Mouse (Mus musculus) hindbrain, postnatal 0 days (tissue): Measurements from ENCODE around the gene Alkbh1. TPM values are rescaled to one million over a fixed set of nuclear protein-coding genes. Genes with fewer than 3 reads are reported as not detected.

Experiments
- ATAC-seq: fragments of 200-750 bp; cut with Nextera tagmentation; 2 replicates; pipeline ENCODE4 v1.8.0; 2017; ENCODE audit warnings: mild to moderate bottlenecking, moderate TSS enrichment, moderate library complexity
- DNase-seq: peaks from one replicate; pipeline ENCODE4 v3.0.0-alpha.2; 2015; ENCODE audit warnings: low spot score
- H3K27ac ChIP-seq: fragments of 300-500 bp; sonication (generic); 2 replicates; pipeline ENCODE4 v1.5.1; 2014; ENCODE audit warnings: mild to moderate bottlenecking
- H3K27me3 ChIP-seq: fragments of 300-500 bp; sonication (generic); 2 replicates; pipeline ENCODE4 v1.6.1; 2014; ENCODE audit warnings: low read length, mixed read lengths; ENCODE audit not compliant: insufficient read depth
- H3K36me3 ChIP-seq: fragments of 300-500 bp; sonication (generic); 2 replicates; pipeline ENCODE4 v1.6.1; 2014; ENCODE audit warnings: low read length, mixed read lengths; ENCODE audit not compliant: insufficient read depth
- H3K4me1 ChIP-seq: fragments of 300-500 bp; sonication (generic); 2 replicates; pipeline ENCODE4 v1.6.1; 2014; ENCODE audit warnings: antibody characterized with exemption, low read length, mixed read lengths; ENCODE audit not compliant: insufficient read depth
- H3K4me2 ChIP-seq: fragments of 300-500 bp; sonication (generic); 2 replicates; pipeline ENCODE4 v1.6.1; 2014; ENCODE audit warnings: low read depth, mild to moderate bottlenecking, low read length, moderate library complexity, mixed read lengths
- H3K4me3 ChIP-seq: fragments of 300-500 bp; sonication (generic); 2 replicates; pipeline ENCODE4 v1.5.1; 2014; ENCODE audit warnings: low read length
- H3K9ac ChIP-seq: fragments of 300-500 bp; sonication (generic); replicated peaks from 2 replicates; pipeline ENCODE4 v1.6.1; 2014; ENCODE audit warnings: mild to moderate bottlenecking, low read length, moderate library complexity, mixed read lengths
- H3K9me3 ChIP-seq: fragments of 300-500 bp; sonication (generic); 2 replicates; pipeline ENCODE4 v1.6.1; 2016; ENCODE audit warnings: low read length, mixed read lengths
- CTCF ChIP-seq: IDR thresholded peaks from 2 replicates; pipeline ENCODE4 v1.5.1; 2016; ENCODE audit warnings: antibody characterized with exemption, control low read depth, low read depth
- WGBS: fragments of 180-500 bp; shearing (Covaris S2); extraction: QIAGEN DNeasy Blood & Tissue Kit; methylation state at CpG from one replicate; pipeline ENCODE4 v1.1.7; 2014; 5-methylcytosine and 5-hydroxymethylcytosine counted together
- microRNA-seq, 2 experiments: library from miRNA; unstranded; fragments of <30 nt; microRNA quantifications; one replicate each; pipeline ENCODE4; 2016
- polyA plus RNA-seq: library from polyadenylated mRNA; unstranded; fragments of >200 nt; fragmentation: Nextera tagmentation; extraction: Ambion mirVana; gene quantifications from 2 replicates; pipeline ENCODE4 v1.2.1, GENCODE M21; 2015
- total RNA-seq: library from RNA; depleted of rRNA; stranded (reverse); fragments of >200 nt; gene quantifications from 2 replicates; pipeline ENCODE4 v1.2.3, GENCODE M21; 2014; rRNA removed

Alkbh1 gene
- total and polyA plus RNA-seq, 2 experiments from 2014 or later: 25.8 to 41.3 TPM

GRCm38 (mm10) chr12:87381380-87381682, 62.5 kb downstream of the Alkbh1 start:
- Histone ChIP-seq H3K9ac (no peak overlapping the region), H3K4me1 (peaks cover 5% of the 10 kb centered on the region; the same call in 1 of the 2 replicates), H3K36me3 (no peaks in the 10 kb centered on the region), H3K9me3 (no peaks in the 10 kb centered on the region), H3K27me3 (no peaks in the 10 kb centered on the region), H3K27ac (no peak overlapping the region), H3K4me2 (no peak overlapping the region), H3K4me3 (no peak overlapping the region)
- ATAC-seq: no peak
- no peak for TF ChIP-seq CTCF
- 83% methylated on average over 2 of the region's 2 CpGs for WGBS
- no peak for DNase-seq

GRCm38 (mm10) chr12:87380586-87381379, 63.0 kb downstream of the Alkbh1 start:
- no peak overlapping the region for H3K27ac ChIP-seq
- no peaks in the 10 kb centered on the region for H3K4me1 ChIP-seq
- ATAC-seq (no peak), DNase-seq (no peak)
- H3K9me3 ChIP-seq: no peaks in the 10 kb centered on the region
- H3K9ac ChIP-seq: no peak overlapping the region
- no peak overlapping the region for H3K4me2 ChIP-seq
- no peak overlapping the region for H3K4me3 ChIP-seq
- 86% methylated on average over 10 of the region's 10 CpGs for WGBS
- H3K27me3 ChIP-seq: no peaks in the 10 kb centered on the region
- H3K36me3 ChIP-seq: no peaks in the 10 kb centered on the region
- TF ChIP-seq CTCF: no peak

GRCm38 (mm10) chr12:87379496-87379895, 64.3 kb downstream of the Alkbh1 start:
- no peaks in the 10 kb centered on the region for H3K27me3 ChIP-seq
- H3K4me1 ChIP-seq: no peaks in the 10 kb centered on the region
- TF ChIP-seq CTCF: no peak
- no peak overlapping the region for H3K27ac ChIP-seq
- ATAC-seq (no peak), DNase-seq (no peak)
- H3K9ac ChIP-seq: no peak overlapping the region
- H3K36me3 ChIP-seq: no peaks in the 10 kb centered on the region
- no peak overlapping the region for H3K4me3 ChIP-seq
- WGBS: 89% methylated on average over 2 of the region's 2 CpGs
- no peak overlapping the region for H3K4me2 ChIP-seq
- H3K9me3 ChIP-seq: no peaks in the 10 kb centered on the region

Small RNA genes lying within 50 kb of the gene (microRNA-seq; reads per million reads assigned to microRNA genes)
- 86.6 to 114 reads per million in 2 experiments for gene Mir3068

Other genes starting within 250 kb of the Alkbh1 start
- 0.10 and 0.83 TPM in 2 replicates for gene Samd15, start 244.3 kb downstream of the Alkbh1 start, total RNA-seq
- gene Samd15, start 244.3 kb downstream of the Alkbh1 start, polyA plus RNA-seq: 2.3 TPM in 2 replicates
- 13.7 and 14.0 TPM in 2 replicates for gene Tmed8, start 243.6 kb downstream of the Alkbh1 start, total RNA-seq
- gene Tmed8, start 243.6 kb downstream of the Alkbh1 start, polyA plus RNA-seq: 3.4 and 3.9 TPM in 2 replicates
- 0.84 TPM in 1 of 2 replicates, not detected in the other for gene Noxred1, start 205.3 kb downstream of the Alkbh1 start, total RNA-seq
- gene Noxred1, start 205.3 kb downstream of the Alkbh1 start, polyA plus RNA-seq: 0.48 TPM in 2 replicates
- 51.6 and 61.3 TPM in 2 replicates for gene Vipas39, start 177.8 kb downstream of the Alkbh1 start, total RNA-seq
- gene Vipas39, start 177.8 kb downstream of the Alkbh1 start, polyA plus RNA-seq: 49.8 and 50.5 TPM in 2 replicates
- 75.0 and 102 TPM in 2 replicates for gene Ahsa1, start 177.5 kb downstream of the Alkbh1 start, total RNA-seq
- 177 and 178 TPM in 2 replicates for gene Ahsa1, start 177.5 kb downstream of the Alkbh1 start, polyA plus RNA-seq
- gene Ism2, start 144.3 kb downstream of the Alkbh1 start, total RNA-seq: 2.1 and 6.1 TPM in 2 replicates
- gene Ism2, start 144.3 kb downstream of the Alkbh1 start, polyA plus RNA-seq: 1.5 and 1.9 TPM in 2 replicates
- gene Sptlc2, start 55.7 kb downstream of the Alkbh1 start, total RNA-seq: 32.8 and 38.0 TPM in 2 replicates
- gene Sptlc2, start 55.7 kb downstream of the Alkbh1 start, polyA plus RNA-seq: 86.9 and 88.7 TPM in 2 replicates
- gene Slirp, start 121 bp downstream of the Alkbh1 start, total RNA-seq: 84.2 and 159 TPM in 2 replicates
- gene Slirp, start 121 bp downstream of the Alkbh1 start, polyA plus RNA-seq: 215 and 224 TPM in 2 replicates
- 25.5 and 35.8 TPM in 2 replicates for gene Snw1, start 28.3 kb upstream of the Alkbh1 start, total RNA-seq
- gene Snw1, start 28.3 kb upstream of the Alkbh1 start, polyA plus RNA-seq: 88.7 and 91.1 TPM in 2 replicates
- gene Gm5788, start 50.7 kb upstream of the Alkbh1 start, total RNA-seq: not detected in 2 replicates
- gene Gm5788, start 50.7 kb upstream of the Alkbh1 start, polyA plus RNA-seq: not detected in 2 replicates
- gene Gm8300, start 70.3 kb upstream of the Alkbh1 start, total RNA-seq: not detected in 2 replicates
- gene Gm8300, start 70.3 kb upstream of the Alkbh1 start, polyA plus RNA-seq: not detected in 2 replicates
- not detected in 2 replicates for gene Oog1, start 158.7 kb upstream of the Alkbh1 start, total RNA-seq
- gene Oog1, start 158.7 kb upstream of the Alkbh1 start, polyA plus RNA-seq: not detected in 2 replicates
- gene Gm4027, start 174.9 kb upstream of the Alkbh1 start, total RNA-seq: not detected in 2 replicates
- not detected in 2 replicates for gene Gm4027, start 174.9 kb upstream of the Alkbh1 start, polyA plus RNA-seq
- gene Gm16381, start 200.6 kb upstream of the Alkbh1 start, total RNA-seq: not detected in 2 replicates
- gene Gm16381, start 200.6 kb upstream of the Alkbh1 start, polyA plus RNA-seq: not detected in 2 replicates